Mouse (Mus musculus): ENCODE data around the gene Tbrg4. TPM values are rescaled to one million over a fixed set of nuclear protein-coding genes. Genes with fewer than 3 reads are reported as not detected.
A peak's percentile ranks its signal among the peaks of the same experiment; 100 is the strongest.
"Not testable (repeated sequence)": the region's sequence is repeated elsewhere in the genome, so short reads cannot be mapped to it uniquely, and the experiment has no call there.

Gene Tbrg4
- 54.1 and 60.7 TPM in 2 replicates for total RNA-seq (2021)
- long read RNA-seq, transcript Tbrg4-201 (12 exons, 2,290 nt) = major isoform, 15 of 29 reads
- long read RNA-seq, partial matches to known transcripts = 5 of 29 reads
- long read RNA-seq, other reads (novel, unspliced or antisense) = 5 of 29 reads

- peak; percentile 91 for DNase-seq
Measured at GRCm38 (mm10) chr11:6625478-6626387, at the start of gene Tbrg4. TSS of gene Tbrg4 (minus strand) at chr11:6626067.

- DNase-seq = no peak
Measured at GRCm38 (mm10) chr11:6675402-6675801, 49.5 kb upstream of the Tbrg4 start.

DNA sequence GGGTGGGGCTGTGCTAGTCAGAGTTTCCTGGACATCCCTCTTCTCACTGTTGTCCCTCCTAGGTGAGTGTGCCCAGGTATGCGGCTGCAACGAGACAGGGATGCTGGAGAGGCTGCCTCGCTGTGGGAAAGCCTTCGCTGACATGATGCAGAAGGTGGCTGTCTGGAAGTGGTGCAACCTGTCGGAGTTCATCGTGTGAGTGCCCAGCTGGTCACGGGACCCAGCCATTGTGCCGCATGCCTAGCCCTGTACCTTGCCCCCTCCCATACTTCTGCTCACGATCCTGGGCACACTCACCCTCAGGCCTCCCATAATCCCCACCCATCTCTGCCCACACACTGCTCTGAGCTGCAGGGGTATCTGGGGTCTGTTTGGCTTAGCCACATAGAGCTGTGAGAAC is 48.8 kb upstream of the Tbrg4 start:
- no peak for DNase-seq

GRCm38 (mm10) chr11:6670826-6671225 is 45.0 kb upstream of the Tbrg4 start:
- no peak for DNase-seq

- no peak for DNase-seq
Measured at GRCm38 (mm10) chr11:6670044-6670443, 44.2 kb upstream of the Tbrg4 start.

GRCm38 (mm10) chr11:6669041-6669440 is 43.2 kb upstream of the Tbrg4 start:
- DNase-seq = no peak

DNA sequence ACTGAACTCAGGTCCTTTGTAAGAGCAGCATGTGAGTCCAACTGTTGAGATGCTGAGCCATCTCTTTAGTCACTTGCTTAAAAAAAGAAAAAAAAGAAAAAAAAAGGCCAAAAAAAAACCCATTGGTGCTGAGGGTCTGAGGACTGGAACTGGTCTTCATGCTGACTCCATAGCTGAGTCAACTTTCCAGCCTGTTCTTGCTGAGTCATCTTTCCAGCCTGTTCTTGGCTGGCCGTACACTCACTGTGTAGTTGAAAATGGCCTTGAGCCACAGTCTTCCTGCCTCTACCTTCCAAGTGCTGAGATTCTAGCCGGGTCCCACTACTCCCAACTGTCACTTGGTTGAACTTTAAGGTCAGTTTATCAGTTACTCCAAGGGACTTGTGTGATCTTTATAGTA is 40.8 kb upstream of the Tbrg4 start:
- DNase-seq = no peak

DNA sequence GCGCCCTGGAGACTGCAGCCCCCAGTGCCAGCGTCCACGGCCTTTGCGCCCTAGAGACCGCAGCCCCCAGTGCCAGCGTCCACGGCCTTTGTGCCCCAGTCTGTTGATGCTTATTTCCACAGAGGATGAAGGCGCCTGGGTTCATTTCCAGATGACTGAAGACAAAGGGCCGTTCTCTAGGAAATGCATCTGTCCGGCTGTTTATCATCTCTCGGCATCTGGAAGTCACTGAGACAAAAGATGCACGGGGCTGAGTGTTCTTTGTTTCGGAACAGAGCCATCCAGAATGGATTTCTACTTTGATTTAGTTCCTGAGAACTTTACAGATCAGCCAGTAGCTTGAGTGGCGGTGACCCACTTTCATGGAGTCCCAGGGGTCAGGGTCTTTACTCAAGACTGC is 35.3 kb upstream of the Tbrg4 start:
- DNase-seq = no peak

DNA sequence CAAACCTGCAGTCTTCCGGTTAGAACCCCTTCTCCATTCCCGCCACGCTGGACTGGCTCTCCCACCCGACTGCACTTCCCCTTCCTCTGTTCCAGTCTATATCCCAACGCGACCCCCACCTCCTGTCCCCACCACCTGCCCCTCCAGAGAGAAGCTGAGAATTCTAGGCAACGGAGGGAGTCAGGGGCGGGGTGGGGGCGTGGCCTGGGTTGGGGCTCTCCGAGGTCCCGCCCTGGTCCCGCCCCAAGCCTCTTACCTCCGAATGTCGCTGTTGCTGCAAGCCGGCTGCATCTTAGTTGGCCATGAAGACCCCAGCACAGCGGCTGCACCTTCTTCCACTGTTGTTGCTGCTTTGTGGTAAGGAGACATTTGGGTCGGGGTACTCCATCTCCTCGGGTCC is 32.4 kb upstream of the Tbrg4 start, which contains the start of gene Ramp3:
TSS of gene Ramp3 (plus strand) at position 251 of the 400 bp plus-strand sequence.
- DNase-seq = peak; percentile 66

DNA sequence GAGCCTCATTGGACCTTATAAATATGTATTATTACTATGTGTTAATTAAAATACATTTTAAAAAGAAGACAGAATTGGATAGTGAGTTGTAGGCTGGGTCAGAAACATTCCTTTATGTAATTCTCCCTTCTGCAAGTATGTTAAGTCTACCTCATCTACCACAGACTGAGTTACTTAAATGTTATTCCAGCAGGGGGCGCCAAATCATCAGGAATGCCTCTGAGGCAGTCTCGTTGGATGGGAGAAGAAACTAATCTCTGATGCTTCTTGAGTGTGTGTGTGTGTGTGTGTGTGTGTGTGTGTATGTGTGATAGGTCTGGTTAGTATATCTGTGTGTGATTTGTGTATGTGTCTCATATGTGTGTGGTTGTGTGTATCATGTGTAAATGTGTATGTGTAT is 29.0 kb upstream of the Tbrg4 start:
- peak; percentile 78 for DNase-seq

GRCm38 (mm10) chr11:6652978-6653377 is 27.1 kb upstream of the Tbrg4 start:
- DNase-seq = not testable (repeated sequence)

GRCm38 (mm10) chr11:6650519-6650918 is 24.7 kb upstream of the Tbrg4 start:
- DNase-seq = no peak

DNA sequence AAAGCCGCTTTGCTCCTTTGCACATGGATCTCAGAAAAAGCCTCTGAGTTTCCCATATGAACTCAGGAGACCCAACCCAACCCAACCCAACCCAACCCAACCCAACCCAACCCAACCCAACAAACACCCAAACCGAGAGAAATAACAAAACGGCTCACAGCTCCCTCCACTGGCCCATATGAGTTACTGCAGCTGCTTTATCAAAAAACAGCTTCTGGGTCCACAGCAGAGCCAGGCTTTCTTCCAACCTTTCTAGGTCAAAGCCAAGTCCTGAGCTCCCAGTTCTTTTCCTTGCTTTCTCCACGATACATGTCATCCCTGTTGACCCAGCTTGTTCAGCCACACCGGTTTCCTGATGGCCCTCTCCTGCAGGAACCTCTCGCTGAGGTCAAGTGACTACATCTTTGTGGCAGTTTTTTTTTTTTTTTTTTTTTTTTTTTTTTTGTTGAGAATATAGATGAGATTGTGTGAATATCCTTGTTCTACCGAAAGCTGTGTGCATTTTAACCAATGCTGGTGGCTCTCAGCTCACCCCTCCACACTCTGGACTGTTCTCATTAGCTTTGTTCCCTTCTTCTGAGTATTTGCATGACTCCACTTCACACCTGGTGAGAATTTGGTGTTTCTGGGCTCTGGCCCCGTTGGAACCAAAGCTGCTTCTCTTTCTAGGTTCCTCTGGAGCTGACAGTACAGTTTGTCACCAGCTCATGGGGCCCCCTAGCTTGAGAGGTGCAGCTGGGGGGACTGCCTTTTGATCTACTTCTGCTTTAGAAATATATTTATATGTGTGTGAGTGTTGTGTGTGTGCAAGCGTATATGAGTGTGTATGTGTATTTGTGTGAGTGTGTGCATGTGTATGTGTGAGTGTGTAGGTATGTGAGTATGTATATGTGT is 22.2 kb upstream of the Tbrg4 start:
- DNase-seq = no peak

GRCm38 (mm10) chr11:6644566-6644965 is 18.7 kb upstream of the Tbrg4 start:
- DNase-seq = no peak

DNA sequence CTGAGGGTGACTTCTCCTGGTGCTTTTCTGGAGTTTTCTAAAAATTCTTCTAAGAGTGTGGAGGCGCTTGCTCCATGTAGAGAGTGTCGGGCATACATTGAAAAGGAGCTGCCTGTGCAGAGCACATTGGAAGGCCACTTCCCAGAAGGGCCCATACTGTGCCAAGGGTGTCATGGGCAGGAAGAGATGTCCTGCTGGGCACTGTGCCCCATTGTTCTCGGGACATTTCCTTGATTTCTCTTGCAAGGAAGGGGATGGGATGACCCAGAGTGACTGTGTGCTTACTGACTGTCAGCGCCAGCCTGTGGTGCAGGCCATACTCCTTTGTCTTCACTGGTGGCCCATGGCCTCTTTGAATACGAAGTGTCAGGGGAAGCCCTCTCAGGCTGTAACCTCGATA is 13.2 kb upstream of the Tbrg4 start:
- DNase-seq = no peak

GRCm38 (mm10) chr11:6638537-6638936 is 12.7 kb upstream of the Tbrg4 start, which contains the start of gene Wap:
TSS of gene Wap (minus strand) at chr11:6638637.
- no peak for DNase-seq

GRCm38 (mm10) chr11:6636150-6636549 is 10.3 kb upstream of the Tbrg4 start:
- DNase-seq = no peak

DNA sequence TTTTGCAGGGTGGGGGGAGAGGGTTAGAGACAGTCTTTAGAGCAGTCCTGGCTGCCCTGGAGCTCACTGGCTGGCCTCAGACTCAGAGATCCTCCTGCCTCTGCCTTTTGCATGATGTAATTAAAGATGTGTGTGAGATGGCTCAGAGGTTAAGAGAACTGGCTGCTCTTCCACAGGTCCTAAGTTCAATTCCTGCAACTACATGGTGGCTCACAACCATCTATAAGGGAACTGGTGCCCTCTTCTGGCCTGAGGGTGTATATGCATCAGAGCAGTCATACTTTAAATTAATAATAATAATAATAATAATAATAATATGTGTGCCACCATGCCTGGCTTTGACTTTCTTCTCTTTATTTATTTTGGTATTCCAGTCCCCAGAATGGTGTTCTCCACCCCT is 3.8 kb upstream of the Tbrg4 start:
- DNase-seq = no peak

- DNase-seq = peak; percentile 65
Measured at GRCm38 (mm10) chr11:6628568-6628967, 2.7 kb upstream of the Tbrg4 start.

DNA sequence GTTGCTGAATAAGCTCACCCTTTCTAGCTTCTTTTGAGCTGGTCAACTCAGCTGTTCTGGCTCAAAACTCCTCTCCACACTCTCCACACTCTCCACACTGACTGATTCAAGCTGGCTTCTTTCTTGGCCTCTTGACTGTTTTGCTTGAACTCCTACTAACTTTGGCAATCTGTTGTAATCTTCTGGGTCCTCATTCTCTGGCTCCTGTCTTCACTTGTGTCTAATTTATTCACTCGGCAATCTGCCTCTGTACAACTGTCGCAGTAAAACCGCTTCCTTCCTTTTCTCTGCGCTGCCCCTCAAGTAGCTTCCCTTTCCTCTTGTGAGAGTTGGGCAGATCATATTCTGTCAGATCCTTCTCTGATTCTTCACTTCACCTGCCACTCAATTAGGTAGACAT is 1.9 kb upstream of the Tbrg4 start:
- DNase-seq = no peak

DNA sequence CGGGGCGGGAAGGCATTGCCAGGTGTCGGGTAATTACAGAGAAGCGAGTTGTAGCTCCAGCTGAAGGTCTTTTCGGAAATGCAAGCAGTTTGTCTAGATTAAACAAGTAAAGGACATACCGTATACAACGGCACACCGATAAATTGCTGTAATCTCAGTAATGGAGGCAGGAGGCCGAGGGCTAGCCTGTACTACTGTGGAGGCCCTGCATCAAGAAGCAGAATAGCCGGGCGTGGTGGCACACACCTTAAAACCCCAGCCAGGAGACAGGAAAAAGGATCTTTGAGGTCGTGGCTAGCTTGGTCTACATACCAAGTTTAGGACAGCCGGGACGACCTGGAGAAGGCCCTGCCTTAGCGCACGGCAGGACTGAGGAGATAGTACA is 513 bp upstream of the Tbrg4 start:
- no peak for DNase-seq

GRCm38 (mm10) chr11:6624619-6625382 is 1.1 kb downstream of the Tbrg4 start:
- no peak for DNase-seq

Data from adrenal gland, postnatal 25 days (tissue).